29 mouse cellular contexts compared by ENCODE assay signal in genomic region chr13:25218394-25218793, GRCm38 (mm10). TPM values are rescaled to one million over a fixed set of nuclear protein-coding genes. Genes with fewer than 3 reads are reported as not detected.
"Had no signal": no experiment of that assay in that cellular context is flagged by ENCODE, and none has a peak within 500 bp of the region (broad histone marks: within the 10 kb centered on the region; RNA-seq: fewer than 3 reads in every experiment).

No protein-coding gene starts in this region.

- H3K36me3 ChIP-seq: heart, embryonic 10.5 days; heart, embryonic 12.5 days; hindbrain, embryonic 13.5 days; hindbrain, embryonic 15.5 days; kidney, embryonic 15.5 days; limb, embryonic 13.5 days; limb, embryonic 15.5 days; liver, embryonic 12.5 days had no signal

- DNase-seq: gastrocnemius, adult 2 months; gastrocnemius, postnatal 10 days; gastrocnemius, postnatal 25 days; heart, adult 2 months; heart, postnatal 10 days; heart, postnatal 36 days; kidney, adult 11 months; kidney, adult 2 months; kidney, adult 9 months; kidney, postnatal 25 days; kidney, postnatal 4 days; layer of hippocampus, postnatal 36 days; left cerebral cortex, postnatal 4 days had no signal

- H3K9ac ChIP-seq: heart, embryonic 12.5 days; hindbrain, embryonic 13.5 days; hindbrain, embryonic 15.5 days; kidney, embryonic 15.5 days; limb, embryonic 13.5 days; limb, embryonic 15.5 days; liver, embryonic 12.5 days; liver, embryonic 14.5 days had no signal

- H3K27me3 ChIP-seq: heart, embryonic 12.5 days; hindbrain, embryonic 13.5 days; hindbrain, embryonic 15.5 days; kidney, embryonic 15.5 days; limb, embryonic 13.5 days; limb, embryonic 15.5 days; liver, embryonic 12.5 days had no signal

- H3K4me2 ChIP-seq: heart, embryonic 12.5 days; hindbrain, embryonic 13.5 days; hindbrain, embryonic 15.5 days; kidney, embryonic 15.5 days; limb, embryonic 13.5 days; limb, embryonic 15.5 days; liver, embryonic 12.5 days had no signal

- H3K4me3 ChIP-seq: gastrocnemius, adult 2 months; heart, adult 2 months; heart, embryonic 10.5 days; heart, embryonic 12.5 days; hindbrain, embryonic 13.5 days; hindbrain, embryonic 15.5 days; kidney, embryonic 15.5 days; layer of hippocampus, adult 2 months; limb, embryonic 13.5 days; limb, embryonic 15.5 days; liver, embryonic 12.5 days had no signal

- H3K4me1 ChIP-seq: heart, embryonic 10.5 days; heart, embryonic 12.5 days; hindbrain, embryonic 13.5 days; hindbrain, embryonic 15.5 days; limb, embryonic 13.5 days; limb, embryonic 15.5 days; liver, embryonic 12.5 days had no signal

- ATAC-seq: hindbrain, postnatal 0 days; intestine, embryonic 16.5 days; liver, embryonic 12.5 days had no signal

- H3K9me3 ChIP-seq: heart, embryonic 10.5 days; hindbrain, embryonic 13.5 days; hindbrain, embryonic 15.5 days; kidney, embryonic 15.5 days; limb, embryonic 15.5 days; liver, embryonic 12.5 days had no signal

- H3K27ac ChIP-seq: gastrocnemius, adult 2 months; heart, adult 2 months; heart, embryonic 10.5 days; hindbrain, embryonic 13.5 days; hindbrain, embryonic 15.5 days; hindbrain, postnatal 0 days; kidney, embryonic 15.5 days; kidney, postnatal 0 days; layer of hippocampus, adult 2 months; limb, embryonic 13.5 days; limb, embryonic 15.5 days; liver, embryonic 12.5 days; liver, embryonic 14.5 days had no signal

RNA-seq across cellular contexts. Expression of gene Nrsn1, which starts 51.9 kb away (rescaled TPM):
- total RNA-seq: gastrocnemius, adult 2 months; gastrocnemius, postnatal 25 days; granulocyte monocyte progenitor cell, adult 5-6 weeks; heart, postnatal 10 days; heart, postnatal 36 days; hematopoietic stem cell, adult 5-6 weeks; liver, adult 2 months had no signal
- polyA plus RNA-seq: liver, adult 2 months had no signal
